Mouse (Mus musculus) limb, embryonic 12.5 days (tissue): ENCODE measurements around the gene Farp1. TPM values are rescaled to one million over a fixed set of nuclear protein-coding genes. Genes with fewer than 3 reads are reported as not detected.

Source experiments
- ATAC-seq: fragments of 200-750 bp; cut with Nextera tagmentation; 2 replicates; pipeline ENCODE4 v1.8.0; 2017; ENCODE audit warnings: low read depth, moderate TSS enrichment; ENCODE audit not compliant: insufficient number of reproducible peaks, insufficient read depth, low FRiP score, low TSS enrichment
- H3K27ac ChIP-seq: fragments of 300-500 bp; sonication (generic); 2 replicates; pipeline ENCODE4 v1.5.1; 2016; ENCODE audit warnings: mild to moderate bottlenecking, moderate library complexity
- H3K27me3 ChIP-seq: fragments of 300-500 bp; sonication (generic); 2 replicates; pipeline ENCODE4 v1.6.1; 2016; ENCODE audit warnings: mild to moderate bottlenecking, moderate library complexity
- H3K36me3 ChIP-seq: fragments of 300-500 bp; sonication (generic); 2 replicates; pipeline ENCODE4 v1.6.1; 2016; ENCODE audit warnings: mild to moderate bottlenecking, moderate library complexity
- H3K4me1 ChIP-seq: fragments of 300-500 bp; sonication (generic); replicated peaks from 2 replicates; pipeline ENCODE4 v1.6.1; 2016
- H3K4me2 ChIP-seq: fragments of 300-500 bp; sonication (generic); 2 replicates; pipeline ENCODE4 v1.6.1; 2016; ENCODE audit warnings: mild to moderate bottlenecking, moderate library complexity
- H3K4me3 ChIP-seq: fragments of 300-500 bp; sonication (generic); replicated peaks from 2 replicates; pipeline ENCODE4 v1.5.1; 2016; ENCODE audit warnings: mild to moderate bottlenecking
- H3K9ac ChIP-seq: fragments of 300-500 bp; sonication (generic); replicated peaks from 2 replicates; pipeline ENCODE4 v1.6.1; 2016; ENCODE audit warnings: mild to moderate bottlenecking, moderate library complexity
- H3K9me3 ChIP-seq: fragments of 300-500 bp; sonication (generic); 2 replicates; pipeline ENCODE4 v1.6.1; 2016; ENCODE audit warnings: mild to moderate bottlenecking, moderate library complexity
- WGBS: fragments of 180-500 bp; shearing (Covaris S2); methylation state at CpG from one replicate; pipeline ENCODE4 v1.1.7; 2016; 5-methylcytosine and 5-hydroxymethylcytosine counted together
- polyA plus RNA-seq: library from polyadenylated mRNA; unstranded; fragments of >200 nt; fragmentation: Nextera tagmentation; extraction: Ambion mirVana; gene quantifications from 2 replicates; pipeline ENCODE4 v1.2.1, GENCODE M21; 2016

The Farp1 gene
- polyA plus RNA-seq, 1 experiment from 2014 or later: 58.2 TPM

- Histone ChIP-seq H3K4me3 (no peak overlapping the region), H3K27ac (peak overlapping the region; percentile 45; the same call in 1 of the 2 replicates), H3K4me1 (peaks cover 49% of the 10 kb centered on the region), H3K9me3 (peaks cover 3% of the 10 kb centered on the region; the same call in 1 of the 2 replicates), H3K9ac (no peak overlapping the region), H3K4me2 (no peak overlapping the region), H3K27me3 (no peaks in the 10 kb centered on the region), H3K36me3 (no peaks in the 10 kb centered on the region)
- no peak for ATAC-seq
- 39% methylated on average over 5 of the region's 5 CpGs for WGBS
Observed at GRCm38 (mm10) chr14:121316136-121316535, 281.1 kb downstream of the Farp1 start.

- no peak for ATAC-seq
- H3K4me1 ChIP-seq: peaks cover 43% of the 10 kb centered on the region
- H3K4me2 ChIP-seq: no peak overlapping the region
- H3K9ac ChIP-seq: no peak overlapping the region
- WGBS: 71% methylated on average over 13 of the region's 13 CpGs
- no peaks in the 10 kb centered on the region for H3K36me3 ChIP-seq
- peak overlapping the region; percentile 29; the same call in 1 of the 2 replicates for H3K27ac ChIP-seq
- no peaks in the 10 kb centered on the region for H3K27me3 ChIP-seq
- H3K4me3 ChIP-seq: no peak overlapping the region
- peaks cover 3% of the 10 kb centered on the region; the same call in 1 of the 2 replicates for H3K9me3 ChIP-seq
Observed at GRCm38 (mm10) chr14:121316631-121317311, 281.8 kb downstream of the Farp1 start.

DNA sequence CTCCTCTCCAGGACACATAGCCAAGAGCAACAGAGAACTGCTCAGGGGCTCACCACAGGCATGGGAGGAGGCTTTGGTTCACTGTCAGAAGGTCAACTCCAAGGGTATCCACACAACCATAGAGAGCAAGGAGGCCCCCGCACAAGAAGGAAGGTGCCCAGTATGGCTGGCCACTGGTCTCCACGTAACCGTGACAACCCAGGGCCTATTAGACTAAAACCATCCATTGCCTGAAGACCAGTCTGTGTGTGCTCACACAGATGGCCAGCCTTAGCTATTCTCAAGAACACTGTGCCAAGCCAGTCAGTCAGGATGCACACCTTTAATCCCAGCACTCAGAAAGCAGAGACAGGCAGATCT lies 282.3 kb downstream of the Farp1 start:
- H3K27ac ChIP-seq: no peak overlapping the region
- peaks cover 3% of the 10 kb centered on the region; the same call in 1 of the 2 replicates for H3K9me3 ChIP-seq
- H3K36me3 ChIP-seq: no peaks in the 10 kb centered on the region
- WGBS: 90% methylated on average over 3 of the region's 3 CpGs
- no peak overlapping the region for H3K4me3 ChIP-seq
- ATAC-seq: no peak
- no peaks in the 10 kb centered on the region for H3K27me3 ChIP-seq
- no peak overlapping the region for H3K9ac ChIP-seq
- no peak overlapping the region for H3K4me2 ChIP-seq
- peaks cover 38% of the 10 kb centered on the region for H3K4me1 ChIP-seq

DNA sequence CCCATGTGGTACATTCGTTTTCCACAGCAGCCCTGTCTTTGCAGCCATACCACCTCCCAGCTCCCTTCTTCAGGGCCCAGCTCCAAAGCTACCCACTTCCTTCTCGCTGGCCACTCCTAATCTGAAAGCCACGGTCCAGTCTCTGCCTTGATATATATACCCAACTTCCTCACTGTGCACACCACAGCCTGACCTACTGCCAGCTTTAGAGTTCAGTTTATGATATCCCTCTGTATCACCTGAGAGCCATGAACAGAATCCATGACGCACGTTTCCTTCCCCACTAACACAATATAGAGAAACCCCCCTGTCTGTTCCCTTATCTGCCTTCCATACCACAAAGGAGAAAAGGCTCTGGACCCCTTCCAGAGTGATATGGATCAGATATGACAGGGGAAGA lies 283.4 kb downstream of the Farp1 start:
- peaks cover 29% of the 10 kb centered on the region for H3K4me1 ChIP-seq

GRCm38 (mm10) chr14:121322150-121322549 lies 287.1 kb downstream of the Farp1 start:
- Histone ChIP-seq H3K4me3 (no peak overlapping the region), H3K9ac (no peak overlapping the region), H3K4me2 (no peak overlapping the region), H3K9me3 (peaks cover 3% of the 10 kb centered on the region; the same call in 1 of the 2 replicates), H3K27me3 (no peaks in the 10 kb centered on the region), H3K36me3 (no peaks in the 10 kb centered on the region), H3K4me1 (peaks cover 25% of the 10 kb centered on the region), H3K27ac (no peak overlapping the region)
- ATAC-seq: no peak
- 91% methylated on average over 5 of the region's 5 CpGs for WGBS

More for the DNA sequence above, 283.4 kb downstream of the Farp1 start:
- no peak for ATAC-seq
- Histone ChIP-seq H3K27ac (no peak overlapping the region), H3K27me3 (no peaks in the 10 kb centered on the region), H3K4me3 (no peak overlapping the region), H3K36me3 (no peaks in the 10 kb centered on the region), H3K9ac (no peak overlapping the region), H3K4me2 (no peak overlapping the region), H3K9me3 (peaks cover 3% of the 10 kb centered on the region; the same call in 1 of the 2 replicates)
- WGBS: 80% methylated on average over 5 of the region's 5 CpGs

GRCm38 (mm10) chr14:121322641-121323040 lies 287.6 kb downstream of the Farp1 start:
- Histone ChIP-seq H3K4me3 (no peak overlapping the region), H3K27ac (no peak overlapping the region), H3K27me3 (no peaks in the 10 kb centered on the region), H3K4me1 (peaks cover 25% of the 10 kb centered on the region), H3K9ac (no peak overlapping the region), H3K36me3 (no peaks in the 10 kb centered on the region), H3K4me2 (no peak overlapping the region), H3K9me3 (peaks cover 3% of the 10 kb centered on the region; the same call in 1 of the 2 replicates)
- no peak for ATAC-seq
- 92% methylated on average over 7 of the region's 7 CpGs for WGBS

DNA sequence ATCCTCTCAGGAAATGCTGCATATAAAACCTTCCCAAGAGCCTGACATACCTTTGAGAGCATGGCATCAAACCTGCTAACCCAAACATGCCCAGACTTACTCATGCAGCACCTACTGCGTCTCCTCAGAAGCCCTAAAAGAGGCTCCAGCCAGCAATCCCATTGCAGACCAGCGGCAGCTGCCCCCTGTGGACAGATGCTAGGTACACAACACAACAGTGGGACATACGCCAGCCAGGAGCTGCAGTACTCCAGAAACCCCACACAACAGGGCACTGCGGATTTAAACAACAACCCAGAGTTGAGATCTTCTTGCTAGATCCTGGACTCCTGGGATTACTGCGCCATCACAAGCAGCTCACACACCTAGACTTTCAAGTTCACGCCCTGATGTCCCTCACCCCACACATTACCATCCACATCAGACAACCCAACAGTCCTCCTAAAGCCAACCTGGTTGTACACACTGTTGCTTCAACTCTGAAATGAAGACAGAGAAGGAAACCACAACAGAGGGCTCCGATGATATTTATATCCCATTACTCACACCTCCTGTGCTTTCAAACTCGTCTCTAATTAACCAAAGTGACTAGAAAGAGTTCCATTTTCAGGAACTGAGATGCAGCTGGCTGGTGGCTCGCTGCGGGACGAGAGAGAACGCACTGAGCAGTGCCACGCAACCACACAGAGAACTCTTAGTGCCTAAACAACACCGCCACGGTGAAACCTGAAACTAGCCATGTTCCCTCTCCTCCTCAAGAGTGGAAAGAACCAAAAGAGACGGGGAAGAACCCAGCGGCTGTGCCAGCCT lies 289.7 kb downstream of the Farp1 start:
- no peak overlapping the region for H3K9ac ChIP-seq
- 81% methylated on average over 17 of the region's 17 CpGs for WGBS
- H3K4me1 ChIP-seq: peaks cover 30% of the 10 kb centered on the region
- H3K27me3 ChIP-seq: no peaks in the 10 kb centered on the region
- no peak overlapping the region for H3K4me3 ChIP-seq
- H3K36me3 ChIP-seq: no peaks in the 10 kb centered on the region
- H3K27ac ChIP-seq: no peak overlapping the region
- no peak overlapping the region for H3K4me2 ChIP-seq
- ATAC-seq: no peak; the same call in 1 of the 2 replicates
- peaks cover 3% of the 10 kb centered on the region; the same call in 1 of the 2 replicates for H3K9me3 ChIP-seq

DNA sequence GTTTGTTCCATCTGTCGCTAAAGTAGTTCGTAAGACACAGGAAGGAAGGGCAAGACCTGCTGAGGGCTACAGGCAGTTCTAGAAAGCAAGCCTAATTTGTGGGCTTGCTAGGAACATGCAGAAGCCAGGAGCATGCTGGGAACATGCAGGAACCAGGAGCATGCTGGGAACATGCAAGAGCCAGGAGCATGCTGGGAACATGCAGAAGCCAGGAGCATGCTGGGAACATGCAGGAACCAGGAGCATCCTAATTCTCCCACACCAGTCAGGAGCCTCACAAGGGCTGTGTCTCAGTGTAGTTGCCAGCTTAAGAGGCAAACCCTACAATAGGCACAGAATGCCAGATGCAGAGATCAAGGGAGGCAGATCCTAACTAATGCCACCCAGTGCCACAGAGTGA lies 291.4 kb downstream of the Farp1 start:
- Histone ChIP-seq H3K9me3 (no peaks in the 10 kb centered on the region), H3K4me3 (no peak overlapping the region), H3K27me3 (no peaks in the 10 kb centered on the region), H3K4me1 (peaks cover 30% of the 10 kb centered on the region), H3K4me2 (no peak overlapping the region), H3K27ac (no peak overlapping the region), H3K9ac (no peak overlapping the region), H3K36me3 (no peaks in the 10 kb centered on the region)
- ATAC-seq: no peak
- WGBS: 88% methylated on average over 2 of the region's 2 CpGs

- Histone ChIP-seq H3K9me3 (no peaks in the 10 kb centered on the region), H3K4me1 (peaks cover 23% of the 10 kb centered on the region), H3K27ac (no peak overlapping the region), H3K4me2 (no peak overlapping the region), H3K4me3 (no peak overlapping the region), H3K36me3 (peaks cover 9% of the 10 kb centered on the region; the same call in 1 of the 2 replicates), H3K27me3 (no peaks in the 10 kb centered on the region), H3K9ac (no peak overlapping the region)
- ATAC-seq: no peak
- WGBS: 81% methylated on average over 5 of the region's 5 CpGs
Observed at GRCm38 (mm10) chr14:121328878-121329277, 293.9 kb downstream of the Farp1 start.

GRCm38 (mm10) chr14:121329401-121330089 lies 294.5 kb downstream of the Farp1 start:
- no peaks in the 10 kb centered on the region for H3K9me3 ChIP-seq
- no peak overlapping the region for H3K4me3 ChIP-seq
- WGBS: 53% methylated on average over 5 of the region's 5 CpGs
- no peaks in the 10 kb centered on the region for H3K27me3 ChIP-seq
- H3K27ac ChIP-seq: no peak overlapping the region
- H3K4me2 ChIP-seq: no peak overlapping the region
- H3K36me3 ChIP-seq: peaks cover 11% of the 10 kb centered on the region
- no peak overlapping the region for H3K9ac ChIP-seq
- peaks cover 23% of the 10 kb centered on the region for H3K4me1 ChIP-seq
- ATAC-seq: no peak

DNA sequence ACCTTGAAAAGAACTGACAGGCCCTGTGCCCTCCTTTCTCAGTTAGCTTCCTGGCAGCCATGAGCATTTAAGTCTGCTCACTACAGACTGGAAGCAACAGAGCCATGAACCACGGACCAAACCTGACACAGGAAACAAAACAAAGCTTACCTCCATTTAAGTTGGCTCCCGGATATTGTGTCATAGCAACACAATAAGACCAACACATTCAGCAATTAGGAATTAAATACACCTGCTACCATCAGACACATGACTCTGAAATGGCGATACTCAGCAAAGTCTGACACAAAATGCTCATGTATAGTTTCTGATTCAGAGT lies 295.0 kb downstream of the Farp1 start:
- H3K27me3 ChIP-seq: no peaks in the 10 kb centered on the region
- no peak for ATAC-seq
- peaks cover 15% of the 10 kb centered on the region for H3K36me3 ChIP-seq
- peaks cover 23% of the 10 kb centered on the region for H3K4me1 ChIP-seq
- H3K4me2 ChIP-seq: no peak overlapping the region
- no peak overlapping the region for H3K27ac ChIP-seq
- no peak overlapping the region for H3K9ac ChIP-seq
- H3K9me3 ChIP-seq: no peaks in the 10 kb centered on the region
- H3K4me3 ChIP-seq: no peak overlapping the region
- 84% methylated on average over 3 of the region's 3 CpGs for WGBS
